Mouse (Mus musculus) C3H10T1/2 (cell line): ENCODE measurements around the gene Gm5065. TPM values are rescaled to one million over a fixed set of nuclear protein-coding genes. Genes with fewer than 3 reads are reported as not detected.

ENCODE experiments used
- polyA plus RNA-seq, 2 experiments: library from polyadenylated mRNA; unstranded; fragments of >200 nt; fragmentation: generic; extraction: Trizol; gene quantifications; one replicate each; pipeline ENCODE4 v1.2.1; 2012; ENCODE audit warnings: missing spikeins in 2 of 2

Gene Gm5065
- not detected for polyA plus RNA-seq

GRCm38 (mm10) chr7:5350237-5350636 lies at the start of gene Gm5065:
Gene Gm5065 (plus strand): TSS chr7:5350537.

GRCm38 (mm10) chr7:5350935-5351334 lies 598 bp downstream of the Gm5065 start, which contains the start of gene Nlrp2:
Gene Nlrp2 (minus strand): TSS chr7:5351035.

Other genes starting within 250 kb of the Gm5065 start
- under 1 TPM in 1 of 2 experiments, not detected in 1; 0.06 TPM for gene Rfpl4, start 233.6 kb upstream of the Gm5065 start, polyA plus RNA-seq
- gene Rasl2-9, start 224.6 kb upstream of the Gm5065 start, polyA plus RNA-seq = under 1 TPM in 1 of 2 experiments, not detected in 1; 0.05 TPM
- not detected for gene Vmn1r55, start 200.9 kb upstream of the Gm5065 start, polyA plus RNA-seq
- not detected for gene Vmn1r56, start 153.8 kb upstream of the Gm5065 start, polyA plus RNA-seq
- not detected for gene Vmn1r57, start 132.0 kb upstream of the Gm5065 start, polyA plus RNA-seq
- gene Nlrp2, start 498 bp downstream of the Gm5065 start, polyA plus RNA-seq = not detected
- not detected for gene Vmn1r58, start 62.9 kb downstream of the Gm5065 start, polyA plus RNA-seq
- not detected for gene Vmn1r59, start 106.2 kb downstream of the Gm5065 start, polyA plus RNA-seq
- gene Vmn2r28, start 143.4 kb downstream of the Gm5065 start, polyA plus RNA-seq = not detected
- not detected for gene Vmn1r60, start 196.8 kb downstream of the Gm5065 start, polyA plus RNA-seq